Mouse (Mus musculus) cerebellum, adult 2 months (tissue): ENCODE results near the gene Ankrd12.

Experiments used
- CTCF ChIP-seq: fragments of 200-500 bp; IDR thresholded peaks from 2 replicates; pipeline ENCODE4 v1.5.1; 2011; ENCODE audit warnings: low read depth, mild to moderate bottlenecking, control low read depth, low read length, moderate library complexity, borderline replicate concordance; ENCODE audit not compliant: insufficient read depth
- POLR2A ChIP-seq: fragments of 200-500 bp; IDR thresholded peaks from 2 replicates; pipeline ENCODE4 v1.6.1; 2011; ENCODE audit warnings: low read length, control low read depth, borderline replicate concordance; ENCODE audit not compliant: insufficient read depth

DNA sequence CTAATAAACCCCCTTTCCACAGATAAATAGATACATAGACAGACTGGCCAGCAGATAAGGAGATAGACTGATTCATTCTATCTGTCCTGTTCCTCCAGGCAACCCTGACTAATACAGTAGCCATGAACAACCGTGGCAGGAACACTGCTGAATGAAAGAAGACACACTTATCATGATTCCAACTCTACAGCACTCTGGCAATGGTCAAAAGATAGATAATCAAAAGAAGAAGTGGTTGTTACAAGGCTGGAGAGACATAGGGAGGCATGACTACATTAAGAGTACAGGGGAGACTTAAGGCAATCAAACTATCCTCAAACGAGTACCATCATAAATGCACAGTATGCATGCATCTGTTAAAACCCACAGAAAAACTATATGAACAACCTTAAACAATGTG lies 131.5 kb downstream of the Ankrd12 start:
- no peak for TF ChIP-seq POLR2A
- no peak for TF ChIP-seq CTCF
